Mouse (Mus musculus): Measurements from ENCODE around the gene Bcl2l12. TPM values are rescaled to one million over a fixed set of nuclear protein-coding genes. Genes with fewer than 3 reads are reported as not detected.
A peak's percentile ranks its signal among the peaks of the same experiment; 100 is the strongest.

The Bcl2l12 gene
- polyA plus RNA-seq, 1 experiment from 2014 or later = 15.4 TPM

DNA sequence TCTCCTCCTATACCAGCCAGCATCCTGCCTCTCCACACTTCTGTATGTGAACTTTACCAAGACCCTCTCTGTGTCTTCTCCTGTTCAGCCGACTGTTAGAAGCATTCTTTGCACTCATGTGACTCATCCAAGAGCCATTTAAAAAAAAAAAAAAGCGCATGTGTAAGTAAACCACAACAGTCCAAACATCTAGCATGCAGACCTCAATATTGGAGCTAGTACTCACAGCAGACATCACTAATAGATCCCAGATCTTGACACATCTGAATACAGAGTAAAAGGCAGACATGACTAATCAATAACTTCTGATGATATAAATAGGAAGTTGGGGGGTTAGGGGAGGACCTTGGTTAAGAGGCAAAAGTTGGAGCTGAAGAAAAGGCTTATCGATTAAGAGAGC, 37.1 kb upstream of the Bcl2l12 start:
- H3K27me3 ChIP-seq (ENCODE audit: control insufficient read depth, insufficient read depth, low read length) = no peaks in the 10 kb centered on the region
- DNase-seq = no peak
- no peaks in the 10 kb centered on the region for H3K9me3 ChIP-seq (ENCODE audit: control insufficient read depth, low read length)
- peaks cover 97% of the 10 kb centered on the region for H3K36me3 ChIP-seq (ENCODE audit: control insufficient read depth, insufficient read depth, low read length)
- H3K4me1 ChIP-seq (ENCODE audit: control insufficient read depth, insufficient read depth, low read length) = no peaks in the 10 kb centered on the region
- no peak overlapping the region for H3K4me2 ChIP-seq (ENCODE audit: low read length)
- ATAC-seq (ENCODE audit: low FRiP score, low TSS enrichment) = no peak
- 95% methylated on average over 3 of the region's 3 CpGs for WGBS
- no peak overlapping the region for H3K9ac ChIP-seq (replicated peaks; ENCODE audit: low read length)
- no peak overlapping the region for H3K4me3 ChIP-seq (replicated peaks; ENCODE audit: low read depth, low read length)
- H3K27ac ChIP-seq (replicated peaks; ENCODE audit: low read depth, low read length) = no peak overlapping the region

- Histone ChIP-seq H3K4me1 (ENCODE audit: control insufficient read depth, insufficient read depth, low read length) (no peaks in the 10 kb centered on the region), H3K4me2 (ENCODE audit: low read length) (no peak overlapping the region), H3K9me3 (ENCODE audit: control insufficient read depth, low read length) (no peaks in the 10 kb centered on the region), H3K36me3 (ENCODE audit: control insufficient read depth, insufficient read depth, low read length) (peaks cover 97% of the 10 kb centered on the region), H3K4me3 (replicated peaks; ENCODE audit: low read depth, low read length) (no peak overlapping the region), H3K27me3 (ENCODE audit: control insufficient read depth, insufficient read depth, low read length) (no peaks in the 10 kb centered on the region), H3K27ac (replicated peaks; ENCODE audit: low read depth, low read length) (no peak overlapping the region), H3K9ac (replicated peaks; ENCODE audit: low read length) (no peak overlapping the region)
- ATAC-seq (ENCODE audit: low FRiP score, low TSS enrichment) = no peak
- DNase-seq = no peak
- 94% methylated on average over 19 of the region's 19 CpGs for WGBS
Measured at GRCm38 (mm10) chr7:45033722-45034359, 35.3 kb upstream of the Bcl2l12 start.

GRCm38 (mm10) chr7:45030857-45031256, 32.3 kb upstream of the Bcl2l12 start:
- Histone ChIP-seq H3K27me3 (ENCODE audit: control insufficient read depth, insufficient read depth, low read length) (no peaks in the 10 kb centered on the region), H3K4me1 (ENCODE audit: control insufficient read depth, insufficient read depth, low read length) (peaks cover 6% of the 10 kb centered on the region; the same call in 1 of the 2 replicates), H3K4me2 (ENCODE audit: low read length) (no peak overlapping the region), H3K4me3 (replicated peaks; ENCODE audit: low read depth, low read length) (no peak overlapping the region), H3K27ac (replicated peaks; ENCODE audit: low read depth, low read length) (no peak overlapping the region), H3K9me3 (ENCODE audit: control insufficient read depth, low read length) (no peaks in the 10 kb centered on the region), H3K9ac (replicated peaks; ENCODE audit: low read length) (no peak overlapping the region), H3K36me3 (ENCODE audit: control insufficient read depth, insufficient read depth, low read length) (peaks cover 93% of the 10 kb centered on the region)
- 97% methylated on average over 8 of the region's 8 CpGs for WGBS
- ATAC-seq (ENCODE audit: low FRiP score, low TSS enrichment) = no peak
- no peak for DNase-seq

DNA sequence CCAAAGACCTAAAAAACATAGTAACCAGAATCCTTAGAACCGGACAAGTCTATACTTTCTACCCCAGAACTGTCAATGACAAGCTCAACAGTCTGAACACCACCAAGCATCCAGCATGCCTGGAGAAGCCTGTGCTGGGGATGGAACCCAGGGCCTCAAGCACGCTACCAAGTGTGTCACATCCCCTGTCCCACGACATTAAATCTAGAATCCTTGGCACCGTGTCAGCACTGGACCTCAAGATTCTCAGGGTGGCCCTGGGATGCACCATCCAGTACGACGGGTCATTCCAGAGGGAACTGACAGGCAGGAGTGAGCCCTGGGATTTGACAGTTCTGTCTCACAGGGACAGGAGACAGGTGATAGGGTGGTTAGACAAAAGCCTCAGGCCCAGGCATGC, 31.5 kb upstream of the Bcl2l12 start:
- Histone ChIP-seq H3K4me3 (replicated peaks; ENCODE audit: low read depth, low read length) (no peak overlapping the region), H3K9me3 (ENCODE audit: control insufficient read depth, low read length) (no peaks in the 10 kb centered on the region), H3K9ac (replicated peaks; ENCODE audit: low read length) (no peak overlapping the region), H3K36me3 (ENCODE audit: control insufficient read depth, insufficient read depth, low read length) (peaks cover 85% of the 10 kb centered on the region), H3K4me1 (ENCODE audit: control insufficient read depth, insufficient read depth, low read length) (peaks cover 6% of the 10 kb centered on the region; the same call in 1 of the 2 replicates), H3K4me2 (ENCODE audit: low read length) (no peak overlapping the region), H3K27me3 (ENCODE audit: control insufficient read depth, insufficient read depth, low read length) (no peaks in the 10 kb centered on the region), H3K27ac (replicated peaks; ENCODE audit: low read depth, low read length) (no peak overlapping the region)
- WGBS = 94% methylated on average over 6 of the region's 6 CpGs
- ATAC-seq (ENCODE audit: low FRiP score, low TSS enrichment) (no peak), DNase-seq (no peak)

DNA sequence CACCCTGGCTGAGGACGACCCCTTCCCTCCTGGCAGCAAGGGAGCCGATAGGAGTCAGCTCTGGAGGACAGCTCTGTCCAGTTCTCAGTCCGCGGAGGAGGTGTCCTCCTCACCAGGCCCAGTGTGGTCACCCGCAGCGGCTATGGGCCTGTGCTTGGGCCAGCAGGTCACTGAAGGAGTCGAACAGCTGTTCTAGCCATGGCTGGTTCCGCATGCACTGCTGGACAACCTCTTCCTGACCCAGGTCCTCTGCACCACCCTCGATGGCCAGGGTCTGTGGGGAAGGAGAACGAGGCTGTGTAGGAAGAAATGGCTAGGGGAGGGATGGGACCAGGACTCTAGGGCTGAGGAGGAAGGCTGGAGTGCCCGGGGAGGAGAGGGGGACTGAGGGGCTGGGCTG, 29.8 kb upstream of the Bcl2l12 start:
- H3K4me2 ChIP-seq (ENCODE audit: low read length) = no peak overlapping the region
- peaks cover 68% of the 10 kb centered on the region for H3K36me3 ChIP-seq (ENCODE audit: control insufficient read depth, insufficient read depth, low read length)
- no peak overlapping the region for H3K27ac ChIP-seq (replicated peaks; ENCODE audit: low read depth, low read length)
- peaks cover 6% of the 10 kb centered on the region; the same call in 1 of the 2 replicates for H3K4me1 ChIP-seq (ENCODE audit: control insufficient read depth, insufficient read depth, low read length)
- no peak overlapping the region for H3K4me3 ChIP-seq (replicated peaks; ENCODE audit: low read depth, low read length)
- ATAC-seq (ENCODE audit: low FRiP score, low TSS enrichment) = no peak
- WGBS = 93% methylated on average over 11 of the region's 11 CpGs
- no peak overlapping the region for H3K9ac ChIP-seq (replicated peaks; ENCODE audit: low read length)
- no peak for DNase-seq
- H3K27me3 ChIP-seq (ENCODE audit: control insufficient read depth, insufficient read depth, low read length) = no peaks in the 10 kb centered on the region
- no peaks in the 10 kb centered on the region for H3K9me3 ChIP-seq (ENCODE audit: control insufficient read depth, low read length)

- Histone ChIP-seq H3K9me3 (ENCODE audit: control insufficient read depth, low read length) (no peaks in the 10 kb centered on the region), H3K4me2 (ENCODE audit: low read length) (no peak overlapping the region), H3K27ac (replicated peaks; ENCODE audit: low read depth, low read length) (no peak overlapping the region), H3K4me1 (ENCODE audit: control insufficient read depth, insufficient read depth, low read length) (peaks cover 6% of the 10 kb centered on the region; the same call in 1 of the 2 replicates), H3K4me3 (replicated peaks; ENCODE audit: low read depth, low read length) (no peak overlapping the region), H3K9ac (replicated peaks; ENCODE audit: low read length) (no peak overlapping the region), H3K27me3 (ENCODE audit: control insufficient read depth, insufficient read depth, low read length) (no peaks in the 10 kb centered on the region), H3K36me3 (ENCODE audit: control insufficient read depth, insufficient read depth, low read length) (peaks cover 62% of the 10 kb centered on the region)
- DNase-seq (no peak), ATAC-seq (ENCODE audit: low FRiP score, low TSS enrichment) (no peak)
- WGBS = 95% methylated on average over 9 of the region's 9 CpGs
Measured at GRCm38 (mm10) chr7:45027761-45028160, 29.2 kb upstream of the Bcl2l12 start.

DNA sequence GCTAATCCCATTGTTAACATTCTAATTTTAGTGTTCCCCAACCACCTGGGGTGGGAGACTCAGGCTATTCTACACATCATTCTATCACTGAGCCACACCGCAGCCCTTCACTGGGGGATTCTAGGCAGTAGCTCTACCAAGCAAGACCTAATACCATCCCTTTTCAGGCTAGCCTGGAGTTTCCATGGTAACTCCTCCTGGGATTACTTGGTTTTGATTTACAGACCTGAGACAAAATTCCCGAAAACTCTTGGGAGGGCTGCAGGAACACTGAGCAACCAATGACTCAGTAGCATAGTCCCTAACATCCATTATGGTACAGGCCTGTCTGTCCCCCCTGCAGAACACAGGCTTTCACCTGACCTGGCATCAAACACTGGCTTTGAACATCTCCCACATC, 27.7 kb upstream of the Bcl2l12 start:
- Histone ChIP-seq H3K27ac (replicated peaks; ENCODE audit: low read depth, low read length) (peak overlapping the region; percentile 16), H3K9me3 (ENCODE audit: control insufficient read depth, low read length) (no peaks in the 10 kb centered on the region), H3K4me3 (replicated peaks; ENCODE audit: low read depth, low read length) (no peak overlapping the region), H3K9ac (replicated peaks; ENCODE audit: low read length) (no peak overlapping the region), H3K27me3 (ENCODE audit: control insufficient read depth, insufficient read depth, low read length) (no peaks in the 10 kb centered on the region), H3K4me2 (ENCODE audit: low read length) (no peak overlapping the region), H3K36me3 (ENCODE audit: control insufficient read depth, insufficient read depth, low read length) (peaks cover 48% of the 10 kb centered on the region), H3K4me1 (ENCODE audit: control insufficient read depth, insufficient read depth, low read length) (peaks cover 6% of the 10 kb centered on the region; the same call in 1 of the 2 replicates)
- 20% methylated on average over 2 of the region's 2 CpGs for WGBS
- peak; percentile 54 for DNase-seq
- ATAC-seq (ENCODE audit: low FRiP score, low TSS enrichment) = no peak

- no peaks in the 10 kb centered on the region for H3K27me3 ChIP-seq (ENCODE audit: control insufficient read depth, insufficient read depth, low read length)
- H3K27ac ChIP-seq (replicated peaks; ENCODE audit: low read depth, low read length) = no peak overlapping the region
- no peak overlapping the region for H3K9ac ChIP-seq (replicated peaks; ENCODE audit: low read length)
- H3K4me3 ChIP-seq (replicated peaks; ENCODE audit: low read depth, low read length) = no peak overlapping the region
- no peak for ATAC-seq (ENCODE audit: low FRiP score, low TSS enrichment)
- no peak for DNase-seq
- no peak overlapping the region for H3K4me2 ChIP-seq (ENCODE audit: low read length)
- 81% methylated on average over 8 of the region's 8 CpGs for WGBS
- no peaks in the 10 kb centered on the region for H3K9me3 ChIP-seq (ENCODE audit: control insufficient read depth, low read length)
- peaks cover 42% of the 10 kb centered on the region for H3K36me3 ChIP-seq (ENCODE audit: control insufficient read depth, insufficient read depth, low read length)
- peaks cover 6% of the 10 kb centered on the region; the same call in 1 of the 2 replicates for H3K4me1 ChIP-seq (ENCODE audit: control insufficient read depth, insufficient read depth, low read length)
Measured at GRCm38 (mm10) chr7:45025601-45026220, 27.2 kb upstream of the Bcl2l12 start.

Data from midbrain, embryonic 14.5 days (tissue).